Mouse (Mus musculus) embryonic facial prominence, embryonic 14.5 days (tissue): ENCODE measurements at regions not wholly inside any gene's neighbourhood (a gene's known extent, or its start where the extent isn't known, plus 50 kb on each side); places are given as distances from the start of the nearest gene placed in this dataset.

Source experiments
- ATAC-seq: fragments of 200-750 bp; cut with Nextera tagmentation; 2 replicates; pipeline ENCODE4 v1.8.0; 2017; ENCODE audit warnings: low read depth, moderate number of reproducible peaks, moderate TSS enrichment
- DNase-seq: peaks from one replicate; pipeline ENCODE4 v3.0.0-alpha.2; 2015; ENCODE audit warnings: low spot score
- H3K27ac ChIP-seq: fragments of 300-500 bp; sonication (generic); replicated peaks from 2 replicates; pipeline ENCODE4 v1.5.1; 2014; ENCODE audit warnings: low read depth, mild to moderate bottlenecking, low read length, moderate library complexity
- H3K27me3 ChIP-seq: fragments of 300-500 bp; sonication (generic); replicated peaks from 2 replicates; pipeline ENCODE4 v1.6.1; 2014; ENCODE audit warnings: low read length; ENCODE audit not compliant: control insufficient read depth, insufficient read depth
- H3K36me3 ChIP-seq: fragments of 300-500 bp; sonication (generic); 2 replicates; pipeline ENCODE4 v1.6.1; 2014; ENCODE audit warnings: low read length, mixed read lengths; ENCODE audit not compliant: control insufficient read depth, insufficient read depth
- H3K4me1 ChIP-seq: fragments of 300-500 bp; sonication (generic); 2 replicates; pipeline ENCODE4 v1.6.1; 2014; ENCODE audit warnings: antibody characterized with exemption, low read length; ENCODE audit not compliant: control insufficient read depth, insufficient read depth
- H3K4me2 ChIP-seq: fragments of 300-500 bp; sonication (generic); 2 replicates; pipeline ENCODE4 v1.6.1; 2014; ENCODE audit warnings: low read depth, mild to moderate bottlenecking, low read length, moderate library complexity, mixed read lengths
- H3K4me3 ChIP-seq: fragments of 300-500 bp; sonication (generic); 2 replicates; pipeline ENCODE4 v1.5.1; 2014; ENCODE audit warnings: low read depth, mild to moderate bottlenecking, low read length
- H3K9ac ChIP-seq: fragments of 300-500 bp; sonication (generic); 2 replicates; pipeline ENCODE4 v1.6.1; 2014; ENCODE audit warnings: low read depth, mild to moderate bottlenecking, low read length, moderate library complexity, mixed read lengths
- H3K9me3 ChIP-seq: fragments of 300-500 bp; sonication (generic); 2 replicates; pipeline ENCODE4 v1.6.1; 2016; ENCODE audit warnings: low read length; ENCODE audit not compliant: control insufficient read depth
- WGBS: fragments of 180-500 bp; shearing (Covaris S2); extraction: QIAGEN DNeasy Blood & Tissue Kit; methylation state at CpG from one replicate; pipeline ENCODE4 v1.1.7; 2014; 5-methylcytosine and 5-hydroxymethylcytosine counted together

DNA sequence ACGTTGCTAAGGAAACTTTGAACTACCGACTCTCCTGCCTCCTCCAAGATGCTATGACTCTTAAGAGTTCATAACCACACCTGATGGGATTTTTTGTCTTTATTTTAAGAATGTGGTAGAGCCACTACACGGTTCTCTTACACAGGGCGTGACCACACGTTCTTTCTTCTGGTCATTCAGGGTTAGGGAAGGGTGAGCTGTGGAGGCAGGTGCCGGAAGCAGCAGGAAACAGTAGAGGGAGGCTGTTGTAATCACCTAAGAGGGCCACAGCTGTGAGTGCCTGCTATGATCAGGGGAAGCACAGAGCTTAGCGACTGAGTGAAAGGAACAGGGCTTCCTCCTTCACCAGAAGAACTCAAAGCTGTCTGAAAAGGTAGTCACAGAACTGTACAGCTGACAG, 50.6 kb upstream of the Larp1 start:
- no peaks in the 10 kb centered on the region for H3K4me1 ChIP-seq
- H3K9ac ChIP-seq: no peak overlapping the region
- no peaks in the 10 kb centered on the region for H3K9me3 ChIP-seq
- no peaks in the 10 kb centered on the region for H3K27me3 ChIP-seq
- H3K36me3 ChIP-seq: no peaks in the 10 kb centered on the region
- no peak overlapping the region for H3K4me2 ChIP-seq
- H3K4me3 ChIP-seq: no peak overlapping the region
- H3K27ac ChIP-seq: no peak overlapping the region
- DNase-seq (no peak), ATAC-seq (no peak)
- WGBS: 65% methylated on average over 7 of the region's 7 CpGs

DNA sequence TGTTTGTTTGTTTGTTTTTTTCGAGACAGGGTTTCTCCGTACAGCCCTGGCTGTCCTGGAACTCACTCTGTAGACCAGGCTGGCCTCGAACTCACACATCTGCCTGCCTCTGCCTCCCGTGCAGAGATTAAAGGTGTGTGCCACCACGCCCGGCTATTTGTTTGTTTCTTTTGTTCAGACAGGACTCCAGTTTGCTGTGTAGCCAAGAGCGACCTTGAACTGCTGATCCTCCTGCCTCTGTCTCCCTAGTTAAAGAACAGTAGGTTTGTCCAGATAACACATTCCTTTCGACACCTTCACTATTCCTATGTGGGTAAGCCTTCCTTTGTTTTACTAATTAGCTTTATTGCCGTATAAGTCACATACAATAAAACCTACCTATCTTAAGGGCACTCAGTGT, 52.0 kb upstream of the Larp1 start:
- no peaks in the 10 kb centered on the region for H3K9me3 ChIP-seq
- ATAC-seq (no peak), DNase-seq (no peak)
- 87% methylated on average over 9 of the region's 9 CpGs for WGBS
- no peak overlapping the region for H3K9ac ChIP-seq
- no peaks in the 10 kb centered on the region for H3K36me3 ChIP-seq
- no peak overlapping the region for H3K4me3 ChIP-seq
- H3K27ac ChIP-seq: no peak overlapping the region
- no peaks in the 10 kb centered on the region for H3K4me1 ChIP-seq
- H3K27me3 ChIP-seq: no peaks in the 10 kb centered on the region
- H3K4me2 ChIP-seq: no peak overlapping the region

DNA sequence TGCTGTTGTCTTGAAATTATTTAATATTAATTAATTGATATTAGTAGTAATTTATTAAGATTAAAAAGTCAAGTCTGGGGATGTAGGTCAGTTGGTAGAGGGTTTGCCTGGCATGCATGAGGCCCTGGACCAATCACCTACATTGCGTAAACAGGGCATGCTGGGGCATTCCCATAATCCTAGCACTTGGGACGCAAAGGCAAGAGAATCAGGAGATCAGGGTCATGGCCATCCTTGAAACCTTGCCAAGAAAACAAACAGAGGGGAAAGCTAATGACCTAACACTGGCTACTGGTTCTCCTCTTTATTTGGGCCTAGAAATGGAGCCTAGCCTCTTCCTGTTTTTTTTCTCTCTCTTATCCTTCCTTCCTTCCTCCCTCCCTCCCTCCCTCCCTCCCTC, 52.8 kb upstream of the Larp1 start:
- no peak overlapping the region for H3K9ac ChIP-seq
- H3K4me3 ChIP-seq: no peak overlapping the region
- no peak overlapping the region for H3K27ac ChIP-seq
- ATAC-seq: no peak
- 82% methylated on average over 2 of the region's 2 CpGs for WGBS
- no peaks in the 10 kb centered on the region for H3K9me3 ChIP-seq
- no peak for DNase-seq
- no peaks in the 10 kb centered on the region for H3K27me3 ChIP-seq
- no peaks in the 10 kb centered on the region for H3K4me1 ChIP-seq
- H3K4me2 ChIP-seq: no peak overlapping the region
- H3K36me3 ChIP-seq: no peaks in the 10 kb centered on the region

DNA sequence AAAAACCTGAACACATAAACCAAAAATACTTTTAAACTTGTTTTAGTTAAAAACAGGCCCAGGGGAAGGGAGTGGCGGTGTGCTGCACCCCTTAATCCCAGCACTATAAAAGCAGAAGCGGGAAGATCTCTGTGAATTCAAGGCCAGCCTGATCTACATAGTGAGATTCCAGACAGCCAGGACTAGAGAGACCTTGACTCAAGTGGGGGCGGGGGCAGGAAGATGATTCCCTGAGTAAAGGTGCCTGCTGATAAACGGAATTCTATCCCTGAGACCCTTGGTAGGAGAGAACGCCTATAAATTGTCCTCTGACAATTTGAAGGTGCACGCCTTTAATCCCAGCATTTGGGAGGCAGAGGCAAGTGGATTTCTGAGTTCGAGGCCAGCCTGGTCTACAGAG, 53.4 kb upstream of the Larp1 start:
- WGBS: 91% methylated on average over 7 of the region's 7 CpGs
- Histone ChIP-seq H3K36me3 (no peaks in the 10 kb centered on the region), H3K9ac (no peak overlapping the region), H3K4me1 (no peaks in the 10 kb centered on the region), H3K9me3 (no peaks in the 10 kb centered on the region), H3K4me3 (no peak overlapping the region), H3K27ac (no peak overlapping the region), H3K4me2 (no peak overlapping the region), H3K27me3 (no peaks in the 10 kb centered on the region)
- DNase-seq (no peak), ATAC-seq (no peak)

DNA sequence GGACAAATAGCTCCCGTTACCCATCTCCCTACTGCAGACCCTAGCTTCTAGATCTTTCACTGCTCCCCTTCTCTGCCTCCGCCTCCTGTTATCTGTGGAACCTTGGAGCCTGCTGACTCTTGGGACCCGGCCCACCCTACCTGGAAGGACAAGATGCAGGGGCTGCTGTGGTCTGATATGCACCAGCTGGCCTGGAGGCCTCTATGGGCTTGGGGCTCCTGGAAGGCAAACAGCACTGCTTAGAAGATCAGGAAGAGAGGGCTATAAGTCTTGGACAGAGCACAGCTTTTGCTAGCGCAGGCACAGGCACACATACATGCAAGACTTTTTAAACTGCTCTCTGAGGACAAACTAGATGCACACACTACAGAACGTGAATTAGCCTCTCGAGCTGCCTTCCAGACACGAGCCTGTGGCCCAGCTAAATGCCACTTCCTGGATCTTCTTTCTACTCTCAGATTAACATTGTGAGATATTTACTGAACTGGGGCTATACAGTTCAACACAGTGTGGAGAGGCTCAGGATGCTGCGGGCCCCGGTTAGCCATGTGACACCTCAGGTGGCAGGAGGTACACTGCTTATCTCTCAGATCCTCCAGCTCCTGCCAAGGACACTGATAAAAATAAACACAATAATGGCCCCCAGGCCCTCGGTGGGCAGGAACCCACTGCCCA, 54.2 kb upstream of the Larp1 start:
- H3K27ac ChIP-seq: no peak overlapping the region
- DNase-seq: no peak
- no peaks in the 10 kb centered on the region for H3K27me3 ChIP-seq
- H3K9ac ChIP-seq: no peak overlapping the region
- H3K4me1 ChIP-seq: no peaks in the 10 kb centered on the region
- H3K36me3 ChIP-seq: no peaks in the 10 kb centered on the region
- H3K9me3 ChIP-seq: no peaks in the 10 kb centered on the region
- ATAC-seq: no peak
- H3K4me2 ChIP-seq: no peak overlapping the region
- WGBS: 71% methylated on average over 10 of the region's 10 CpGs
- no peak overlapping the region for H3K4me3 ChIP-seq

DNA sequence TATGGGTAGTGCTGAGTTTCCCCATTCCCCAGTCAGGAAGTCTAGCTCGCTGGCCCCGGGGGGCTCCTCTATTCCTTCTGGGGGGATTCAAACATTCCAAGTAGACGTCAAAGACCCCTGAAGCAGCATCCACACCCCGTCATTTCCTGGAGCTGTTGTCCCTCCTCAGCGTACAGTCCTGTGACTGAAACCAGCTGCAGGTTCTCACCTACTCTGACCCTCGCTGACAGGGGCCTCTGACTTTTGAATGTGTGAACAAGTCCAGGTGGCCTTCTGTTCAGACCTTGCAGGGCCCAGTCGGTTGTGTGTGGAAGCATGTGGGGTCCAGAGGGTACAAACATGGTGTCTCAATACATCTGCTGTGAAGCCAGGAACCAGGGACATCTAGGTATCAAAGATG, 55.2 kb upstream of the Larp1 start:
- WGBS: 48% methylated on average over 7 of the region's 7 CpGs
- Histone ChIP-seq H3K36me3 (no peaks in the 10 kb centered on the region), H3K4me1 (no peaks in the 10 kb centered on the region), H3K9me3 (no peaks in the 10 kb centered on the region), H3K27me3 (no peaks in the 10 kb centered on the region), H3K4me2 (no peak overlapping the region), H3K9ac (no peak overlapping the region), H3K4me3 (no peak overlapping the region), H3K27ac (no peak overlapping the region)
- ATAC-seq: no peak
- no peak for DNase-seq

DNA sequence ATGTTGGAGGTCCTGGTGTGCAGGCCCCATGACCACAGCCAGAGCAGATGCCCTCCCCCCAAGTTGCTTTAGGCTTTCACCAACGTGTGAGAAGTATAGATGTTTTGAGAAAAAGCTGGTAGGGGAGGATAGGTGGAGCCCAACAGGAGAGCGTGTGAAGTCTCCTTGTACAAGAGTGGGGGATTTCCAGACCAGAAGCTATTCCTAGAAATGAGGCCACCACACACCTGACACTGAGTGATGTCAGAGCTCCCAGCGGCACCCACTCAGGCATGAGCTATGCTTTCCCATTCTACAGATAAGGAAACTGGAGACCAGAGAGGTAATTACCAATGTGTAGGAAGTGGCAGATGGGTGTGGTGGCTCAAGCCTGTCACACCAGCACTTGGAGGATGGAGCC, 56.2 kb upstream of the Larp1 start:
- Histone ChIP-seq H3K9ac (no peak overlapping the region), H3K4me1 (no peaks in the 10 kb centered on the region), H3K27me3 (no peaks in the 10 kb centered on the region), H3K36me3 (no peaks in the 10 kb centered on the region), H3K9me3 (no peaks in the 10 kb centered on the region), H3K4me2 (no peak overlapping the region), H3K4me3 (no peak overlapping the region), H3K27ac (no peak overlapping the region)
- no peak for DNase-seq
- 78% methylated on average over 3 of the region's 3 CpGs for WGBS
- ATAC-seq: no peak

DNA sequence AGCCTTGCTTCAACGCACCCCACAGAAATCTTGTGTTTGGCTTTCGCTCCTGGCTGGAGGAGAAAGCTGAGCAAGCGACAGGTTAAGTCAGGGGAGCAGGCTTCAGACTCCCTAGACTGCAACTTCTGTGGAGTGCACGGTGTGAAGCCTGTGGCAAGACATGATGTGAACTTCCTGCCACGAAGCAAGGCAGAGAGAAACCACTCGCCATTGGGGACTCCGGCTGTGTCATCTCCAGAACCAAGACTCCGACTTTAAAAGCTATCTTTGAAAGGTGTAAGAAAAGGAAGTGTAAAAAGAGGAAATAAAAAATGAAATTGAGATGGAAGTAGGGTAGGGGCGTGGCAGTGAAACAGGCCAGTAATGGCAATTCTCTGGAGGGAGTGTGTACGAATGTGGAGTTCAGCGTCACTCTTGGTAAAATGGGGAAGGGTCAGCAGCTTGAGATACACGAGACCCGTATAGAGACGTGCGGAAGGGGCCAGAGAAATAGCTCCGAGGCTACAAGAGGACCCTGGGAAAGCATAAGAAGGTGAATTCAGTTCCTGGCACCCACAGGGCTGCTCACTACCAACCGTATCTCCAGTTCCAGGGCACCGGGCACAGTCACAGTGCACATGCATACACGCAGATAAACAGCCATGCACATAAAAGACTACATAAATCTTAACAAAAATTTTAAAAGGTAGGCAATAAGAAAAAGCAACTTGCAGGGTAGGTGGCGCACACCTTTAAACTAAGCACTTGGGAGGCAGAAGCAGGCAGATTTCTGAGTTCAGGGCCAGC, 57.1 kb upstream of the Larp1 start:
- no peak overlapping the region for H3K4me3 ChIP-seq
- H3K9me3 ChIP-seq: no peaks in the 10 kb centered on the region
- no peaks in the 10 kb centered on the region for H3K36me3 ChIP-seq
- ATAC-seq: no peak
- WGBS: 81% methylated on average over 20 of the region's 20 CpGs
- no peaks in the 10 kb centered on the region for H3K4me1 ChIP-seq
- no peak for DNase-seq
- no peak overlapping the region for H3K27ac ChIP-seq
- H3K9ac ChIP-seq: no peak overlapping the region
- no peak overlapping the region for H3K4me2 ChIP-seq
- no peaks in the 10 kb centered on the region for H3K27me3 ChIP-seq

DNA sequence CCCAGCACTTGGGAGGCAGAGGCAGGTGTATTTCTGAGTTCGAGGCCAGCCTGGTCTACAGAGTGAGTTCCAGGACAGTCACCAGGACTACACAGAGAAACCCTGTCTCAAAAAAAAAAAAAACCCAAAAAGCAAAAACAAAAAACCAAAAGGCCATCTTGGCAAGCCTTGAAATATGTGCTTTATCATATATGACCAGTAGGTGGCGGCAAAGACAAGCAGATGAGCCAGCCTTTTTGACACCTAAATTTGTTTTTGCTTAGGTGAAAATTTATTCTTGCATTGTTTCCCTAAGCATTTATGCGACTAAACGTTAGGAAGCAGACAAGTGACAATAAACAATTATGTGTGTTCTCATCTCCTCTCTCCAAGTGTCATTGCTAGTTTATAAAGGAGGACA, 57.9 kb upstream of the Larp1 start:
- ATAC-seq: no peak
- DNase-seq: peak; percentile 45

More for the DNA sequence above, 57.9 kb upstream of the Larp1 start:
- Histone ChIP-seq H3K27me3 (no peaks in the 10 kb centered on the region), H3K9ac (no peak overlapping the region), H3K4me2 (no peak overlapping the region), H3K36me3 (no peaks in the 10 kb centered on the region), H3K4me1 (no peaks in the 10 kb centered on the region), H3K27ac (no peak overlapping the region), H3K4me3 (no peak overlapping the region), H3K9me3 (no peaks in the 10 kb centered on the region)
- WGBS: 0% methylated on average over 4 of the region's 4 CpGs
